Mouse (Mus musculus) liver, embryonic 16.5 days (tissue): ENCODE data around the gene Elmsan1. TPM values are rescaled to one million over a fixed set of nuclear protein-coding genes. Genes with fewer than 3 reads are reported as not detected.
"Not testable (repeated sequence)": the region's sequence is repeated elsewhere in the genome, so short reads cannot be mapped to it uniquely, and the experiment has no call there.

ENCODE experiments used
- ATAC-seq: fragments of 200-750 bp; cut with Nextera tagmentation; 2 replicates; pipeline ENCODE4 v1.8.0; 2017; ENCODE audit warnings: low read depth, mild to moderate bottlenecking, moderate number of reproducible peaks, moderate library complexity
- H3K27ac ChIP-seq: fragments of 300-500 bp; sonication (generic); 2 replicates; pipeline ENCODE4 v1.5.1; 2014; ENCODE audit warnings: mild to moderate bottlenecking, low read length
- H3K27me3 ChIP-seq: fragments of 300-500 bp; sonication (generic); 2 replicates; pipeline ENCODE4 v1.6.1; 2014; ENCODE audit warnings: low read depth, low read length, mixed read lengths; ENCODE audit not compliant: control insufficient read depth, insufficient read depth
- H3K36me3 ChIP-seq: fragments of 300-500 bp; sonication (generic); 2 replicates; pipeline ENCODE4 v1.6.1; 2014; ENCODE audit warnings: mild to moderate bottlenecking; ENCODE audit not compliant: control insufficient read depth, insufficient read depth
- H3K4me1 ChIP-seq: fragments of 300-500 bp; sonication (generic); 2 replicates; pipeline ENCODE4 v1.6.1; 2014; ENCODE audit warnings: low read depth, low read length, mixed read lengths; ENCODE audit not compliant: control insufficient read depth
- H3K4me2 ChIP-seq: fragments of 300-500 bp; sonication (generic); 2 replicates; pipeline ENCODE4 v1.6.1; 2014; ENCODE audit warnings: low read depth, low read length, mixed read lengths
- H3K4me3 ChIP-seq: fragments of 300-500 bp; sonication (generic); 2 replicates; pipeline ENCODE4 v1.5.1; 2014; ENCODE audit warnings: low read depth, mild to moderate bottlenecking, low read length
- H3K9ac ChIP-seq: fragments of 300-500 bp; sonication (generic); 2 replicates; pipeline ENCODE4 v1.6.1; 2014; ENCODE audit warnings: low read depth, low read length
- H3K9me3 ChIP-seq: fragments of 300-500 bp; sonication (generic); replicated peaks from 2 replicates; pipeline ENCODE4 v1.6.1; 2016; ENCODE audit warnings: low read length; ENCODE audit not compliant: control insufficient read depth
- WGBS: fragments of 180-500 bp; shearing (Covaris S2); extraction: QIAGEN DNeasy Blood & Tissue Kit; methylation state at CpG from one replicate; pipeline ENCODE4 v1.1.7; 2014; ENCODE audit not compliant: insufficient replicate concordance; 5-methylcytosine and 5-hydroxymethylcytosine counted together
- polyA plus RNA-seq: library from polyadenylated mRNA; unstranded; fragments of >200 nt; fragmentation: Nextera tagmentation; extraction: Ambion mirVana; gene quantifications from 2 replicates; pipeline ENCODE4 v1.2.1, GENCODE M21; 2015

The Elmsan1 gene
- polyA plus RNA-seq = 6.9 and 7.8 TPM in 2 replicates

- ATAC-seq = peak; percentile 88
- no peaks in the 10 kb centered on the region for H3K27me3 ChIP-seq
- WGBS = under 1% methylated on average over 82 of the region's 82 CpGs
- H3K4me2 ChIP-seq = peak within 1 kb of the TSS; percentile 85
- H3K9ac ChIP-seq = peak within 1 kb of the TSS; percentile 98
- peak within 1 kb of the TSS; percentile 91 for H3K27ac ChIP-seq
- H3K9me3 ChIP-seq = no peaks in the 10 kb centered on the region
- peak within 1 kb of the TSS; percentile 88 for H3K4me3 ChIP-seq
- no peaks in the 10 kb centered on the region; the same call in 1 of the 2 replicates for H3K36me3 ChIP-seq
- peaks cover 75% of the 10 kb centered on the region for H3K4me1 ChIP-seq
These were observed at the start of gene Elmsan1 for GRCm38 (mm10) chr12:84218289-84219120. Gene Elmsan1 (minus strand): TSS chr12:84218881.

GRCm38 (mm10) chr12:84267264-84267663 is 48.6 kb upstream of the Elmsan1 start:
- no peak for ATAC-seq
- WGBS = 45% methylated on average over 2 of the region's 2 CpGs
- Histone ChIP-seq H3K27me3 (no peaks in the 10 kb centered on the region), H3K4me3 (no peak overlapping the region), H3K36me3 (no peaks in the 10 kb centered on the region), H3K9me3 (no peaks in the 10 kb centered on the region), H3K4me1 (no peaks in the 10 kb centered on the region), H3K9ac (no peak overlapping the region), H3K27ac (no peak overlapping the region), H3K4me2 (no peak overlapping the region)

GRCm38 (mm10) chr12:84260363-84260762 is 41.7 kb upstream of the Elmsan1 start:
- no peak overlapping the region for H3K4me2 ChIP-seq
- 62% methylated on average over 7 of the region's 7 CpGs for WGBS
- H3K4me3 ChIP-seq = no peak overlapping the region
- no peak overlapping the region for H3K27ac ChIP-seq
- no peak overlapping the region for H3K9ac ChIP-seq
- no peak for ATAC-seq
- no peaks in the 10 kb centered on the region for H3K9me3 ChIP-seq
- no peaks in the 10 kb centered on the region for H3K27me3 ChIP-seq
- no peaks in the 10 kb centered on the region for H3K36me3 ChIP-seq
- peaks cover 9% of the 10 kb centered on the region for H3K4me1 ChIP-seq

- H3K36me3 ChIP-seq = no peaks in the 10 kb centered on the region
- ATAC-seq = no peak
- no peak overlapping the region for H3K4me2 ChIP-seq
- H3K27me3 ChIP-seq = no peaks in the 10 kb centered on the region
- H3K27ac ChIP-seq = no peak overlapping the region
- H3K9me3 ChIP-seq = no peaks in the 10 kb centered on the region
- H3K9ac ChIP-seq = no peak overlapping the region
- WGBS = 52% methylated on average over 5 of the region's 5 CpGs
- H3K4me3 ChIP-seq = no peak overlapping the region
- H3K4me1 ChIP-seq = no peaks in the 10 kb centered on the region
These were observed 36.2 kb upstream of the Elmsan1 start for GRCm38 (mm10) chr12:84254886-84255285.

GRCm38 (mm10) chr12:84252811-84253210 is 34.1 kb upstream of the Elmsan1 start:
- Histone ChIP-seq H3K9ac (no peak overlapping the region), H3K9me3 (no peaks in the 10 kb centered on the region), H3K4me2 (no peak overlapping the region), H3K4me1 (no peaks in the 10 kb centered on the region), H3K27me3 (no peaks in the 10 kb centered on the region), H3K4me3 (no peak overlapping the region), H3K36me3 (no peaks in the 10 kb centered on the region), H3K27ac (no peak overlapping the region)
- 73% methylated on average over 5 of the region's 5 CpGs for WGBS
- ATAC-seq = 0 out of 2 replicates have a peak, but pooled peaks have one; percentile 37

- H3K4me2 ChIP-seq = no peak overlapping the region
- no peak overlapping the region for H3K27ac ChIP-seq
- 2% methylated on average over 3 of the region's 3 CpGs for WGBS
- no peak overlapping the region for H3K4me3 ChIP-seq
- no peaks in the 10 kb centered on the region for H3K27me3 ChIP-seq
- peak; percentile 51; the same call in 1 of the 2 replicates for ATAC-seq
- H3K9ac ChIP-seq = no peak overlapping the region
- H3K4me1 ChIP-seq = no peaks in the 10 kb centered on the region
- H3K9me3 ChIP-seq = no peaks in the 10 kb centered on the region
- H3K36me3 ChIP-seq = no peaks in the 10 kb centered on the region
These were observed 30.5 kb upstream of the Elmsan1 start for GRCm38 (mm10) chr12:84249217-84249616.

GRCm38 (mm10) chr12:84245683-84246082 is 27.0 kb upstream of the Elmsan1 start:
- 44% methylated on average over 5 of the region's 5 CpGs for WGBS
- no peak overlapping the region for H3K9ac ChIP-seq
- no peak overlapping the region for H3K4me3 ChIP-seq
- no peaks in the 10 kb centered on the region for H3K4me1 ChIP-seq
- no peak overlapping the region for H3K27ac ChIP-seq
- ATAC-seq = no peak
- H3K4me2 ChIP-seq = no peak overlapping the region
- H3K36me3 ChIP-seq = no peaks in the 10 kb centered on the region
- H3K27me3 ChIP-seq = no peaks in the 10 kb centered on the region
- H3K9me3 ChIP-seq = no peaks in the 10 kb centered on the region

GRCm38 (mm10) chr12:84243076-84243770 is 24.5 kb upstream of the Elmsan1 start:
- Histone ChIP-seq H3K9ac (no peak overlapping the region), H3K4me2 (no peak overlapping the region), H3K9me3 (no peaks in the 10 kb centered on the region), H3K27me3 (no peaks in the 10 kb centered on the region), H3K36me3 (no peaks in the 10 kb centered on the region), H3K4me1 (no peaks in the 10 kb centered on the region), H3K27ac (no peak overlapping the region; the same call in 1 of the 2 replicates), H3K4me3 (no peak overlapping the region)
- ATAC-seq = no peak
- WGBS = 48% methylated on average over 7 of the region's 7 CpGs

- not testable (repeated sequence) for H3K36me3 ChIP-seq, H3K27ac ChIP-seq, H3K9ac ChIP-seq, H3K27me3 ChIP-seq, H3K4me2 ChIP-seq, H3K4me3 ChIP-seq, H3K9me3 ChIP-seq
- ATAC-seq = peak; percentile 43; the same call in 1 of the 2 replicates
- WGBS = 55% methylated on average over 5 of the region's 5 CpGs
- peaks cover 12% of the 10 kb centered on the region for H3K4me1 ChIP-seq
These were observed 18.4 kb upstream of the Elmsan1 start for GRCm38 (mm10) chr12:84237036-84237435.
